Comparison of ENCODE assay signal across 8 mouse cellular contexts in genomic region chr9:108203015-108203414, GRCm38 (mm10). TPM values are rescaled to one million over a fixed set of nuclear protein-coding genes. Genes with fewer than 3 reads are reported as not detected.
DNase-seq lines count a peak whose midpoint lies in the region; ATAC-seq and TF ChIP-seq lines count a peak whose summit lies in the region.

No protein-coding gene starts in this region.

- WGBS in kidney, embryonic 16.5 days, result 38% methylated on average over 13 of the region's 13 CpGs
- 12% methylated on average over 13 of the region's 13 CpGs for WGBS in thymus, adult 2 months

- H3K27me3 ChIP-seq in kidney, embryonic 16.5 days (ENCODE audit: insufficient read depth, low read length), result no peaks in the 10 kb centered on the region
- H3K27me3 ChIP-seq in thymus, adult 2 months (ENCODE audit: control insufficient read depth, insufficient read depth, low read length), result no peaks in the 10 kb centered on the region

- TF ChIP-seq CTCF in thymus, adult 2 months (IDR thresholded peaks at IDR 0.05; ENCODE audit: borderline replicate concordance, control insufficient read depth, extremely low read depth, insufficient read depth, low read length, poor library complexity), result no peak

- no peak for ATAC-seq in kidney, embryonic 16.5 days (ENCODE audit: low FRiP score, low TSS enrichment)

- intact Hi-C loops in heart, postnatal 10 days (cut with DNase I), result loop anchor here (5.0 kb wide), 2 partner anchors 59 to 66 kb away; partner anchors contain the start of gene Dag1
- intact Hi-C loops in left cerebral cortex, postnatal 25 days (cut with DNase I), result loop anchor here (5.0 kb wide), 1 partner anchor 79 kb away; no protein-coding TSS in a partner anchor

- TF ChIP-seq POLR2A in thymus, adult 2 months (IDR thresholded peaks at IDR 0.05; ENCODE audit: control insufficient read depth, extremely low read depth, insufficient read depth, low read length, poor library complexity), result no peak

- no peak overlapping the region for H3K9ac ChIP-seq in kidney, embryonic 16.5 days (replicated peaks; ENCODE audit: low read length)

- peaks cover 6% of the 10 kb centered on the region; the same call in 1 of the 2 replicates for H3K4me1 ChIP-seq in kidney, embryonic 16.5 days (ENCODE audit: insufficient read depth, low read length)
- peaks cover 19% of the 10 kb centered on the region for H3K4me1 ChIP-seq in thymus, adult 2 months (replicated peaks; ENCODE audit: control insufficient read depth, insufficient read depth, low read length)

- H3K9me3 ChIP-seq in kidney, embryonic 16.5 days (ENCODE audit: low read length), result no peaks in the 10 kb centered on the region

- no peak overlapping the region for H3K27ac ChIP-seq in kidney, embryonic 16.5 days (ENCODE audit: low read length)
- no peak overlapping the region for H3K27ac ChIP-seq in thymus, adult 2 months (ENCODE audit: control insufficient read depth, insufficient read depth, low read length)

- peaks cover 11% of the 10 kb centered on the region for H3K36me3 ChIP-seq in kidney, embryonic 16.5 days (ENCODE audit: insufficient read depth, low read length)
- no peaks in the 10 kb centered on the region; the same call in 1 of the 2 replicates for H3K36me3 ChIP-seq in thymus, adult 2 months (ENCODE audit: control insufficient read depth, insufficient read depth, low read length)

- no peak overlapping the region for H3K4me2 ChIP-seq in kidney, embryonic 16.5 days (replicated peaks; ENCODE audit: low read depth, low read length)

- no peak overlapping the region for H3K4me3 ChIP-seq in kidney, embryonic 16.5 days (ENCODE audit: low read length)
- H3K4me3 ChIP-seq in thymus, adult 2 months (ENCODE audit: control insufficient read depth, insufficient read depth, low read length), result peak overlapping the region; percentile 40

- peak; percentile 79 for DNase-seq in kidney, adult 18-20 months
- DNase-seq in adipocyte (ENCODE audit: low spot score), result peak; percentile 81
- DNase-seq in embryo, embryonic 11 days, result peak; percentile 76
- DNase-seq in heart, postnatal 10 days, result peak; percentile 77 to 83
- DNase-seq in left cerebral cortex, postnatal 25 days (ENCODE audit: low spot score in 2 of 2), result peak; percentile 77 to 86
- DNase-seq in monocyte, adult 2 months (ENCODE audit: low read depth in 1 of 2, low spot score in 2 of 2), result peak; percentile 22 to 60
- peak; percentile 81 for DNase-seq in thymus, adult 2 months

RNA-seq across cellular contexts. Expression of gene Bsn, which starts 12.8 kb away (rescaled TPM):
- polyA plus RNA-seq in kidney, embryonic 16.5 days (2015; fragmentation: Nextera tagmentation; extraction: Ambion mirVana), result 0.64 and 0.67 TPM in 2 replicates
- total RNA-seq in heart, postnatal 10 days (2021), result under 1 TPM; 0.05 to 0.07 TPM
- total RNA-seq in left cerebral cortex, postnatal 25 days (2021), result 100 to 1,000 TPM; 261 to 275 TPM
- polyA plus RNA-seq in thymus, adult 2 months (2012; rRNA removed), result 2.6 and 4.3 TPM in 2 replicates

Comparison
In these comparisons a context has a peak if more than half of its experiments do, and no peak if none do; other contexts are left out.
1. RNA of gene Bsn, which starts 12.8 kb away (total RNA-seq): 261 to 275 TPM in left cerebral cortex, postnatal 25 days; 0.05 to 0.07 TPM in heart, postnatal 10 days; every median in the first group is over 100 times any median in the second.
2. Peak in every context shown above with its lines, with median percentiles within 50 percentile points of each other: DNase-seq.